Mouse (Mus musculus): ENCODE measurements around the gene Ube2a. TPM values are rescaled to one million over a fixed set of nuclear protein-coding genes. Genes with fewer than 3 reads are reported as not detected.
A peak's percentile ranks its signal among the peaks of the same experiment; 100 is the strongest.

The Ube2a gene
- 128 and 139 TPM in 2 replicates for polyA plus RNA-seq (2015; fragmentation: Nextera tagmentation; extraction: Ambion mirVana)

DNA sequence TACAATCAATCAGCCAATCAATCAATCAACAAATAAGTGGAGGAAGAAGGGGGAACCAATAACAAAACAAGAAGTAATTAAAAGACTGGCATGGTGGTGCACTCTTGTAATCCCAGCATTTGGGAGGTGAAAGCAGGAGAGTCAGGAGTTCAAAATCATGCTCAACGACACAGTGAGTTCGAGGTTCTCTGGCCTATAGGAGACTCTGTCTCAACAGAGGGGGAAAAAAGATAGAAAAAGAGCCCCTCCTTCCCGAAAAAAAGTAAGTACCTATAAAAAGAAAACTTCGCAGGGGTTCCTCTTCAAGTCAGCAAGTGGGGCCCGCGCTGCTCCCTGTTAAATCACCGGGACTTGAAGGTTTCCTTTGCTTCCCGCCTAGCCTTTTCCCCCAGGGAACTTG, at the start of gene Ube2a, which contains the start of gene C330007P06Rik:
Ube2a (plus strand) TSS at position 136 of the 400 bp plus-strand sequence.
C330007P06Rik (minus strand) TSS at position 347 of the 400 bp plus-strand sequence.
- TF ChIP-seq EP300 (optimal IDR thresholded peaks at IDR 0.05) = no peak
- TF ChIP-seq CTCF (IDR thresholded peaks at IDR 0.05; ENCODE audit: low read depth) = no peak
- Histone ChIP-seq H3K4me3 (ENCODE audit: low read depth, low read length) (peak within 1 kb of the TSS; percentile 68), H3K9ac (ENCODE audit: low read length) (peak within 1 kb of the TSS; percentile 81), H3K27me3 (ENCODE audit: control insufficient read depth, insufficient read depth, low read length) (no peaks in the 10 kb centered on the region), H3K36me3 (ENCODE audit: control insufficient read depth, insufficient read depth, low read length) (no peaks in the 10 kb centered on the region), H3K4me1 (replicated peaks; ENCODE audit: control insufficient read depth, insufficient read depth) (no peaks in the 10 kb centered on the region), H3K4me2 (replicated peaks; ENCODE audit: low read depth) (peak within 1 kb of the TSS; percentile 58), H3K27ac (replicated peaks) (peak within 1 kb of the TSS; percentile 74), H3K9me3 (ENCODE audit: control insufficient read depth, low read length) (no peaks in the 10 kb centered on the region)
- DNase-seq (ENCODE audit: low spot score) = no peak
- WGBS = 11% methylated on average over 8 of the region's 8 CpGs
- peak; percentile 12; the same call in 1 of the 2 replicates for ATAC-seq (ENCODE audit: low FRiP score, low TSS enrichment)

DNA sequence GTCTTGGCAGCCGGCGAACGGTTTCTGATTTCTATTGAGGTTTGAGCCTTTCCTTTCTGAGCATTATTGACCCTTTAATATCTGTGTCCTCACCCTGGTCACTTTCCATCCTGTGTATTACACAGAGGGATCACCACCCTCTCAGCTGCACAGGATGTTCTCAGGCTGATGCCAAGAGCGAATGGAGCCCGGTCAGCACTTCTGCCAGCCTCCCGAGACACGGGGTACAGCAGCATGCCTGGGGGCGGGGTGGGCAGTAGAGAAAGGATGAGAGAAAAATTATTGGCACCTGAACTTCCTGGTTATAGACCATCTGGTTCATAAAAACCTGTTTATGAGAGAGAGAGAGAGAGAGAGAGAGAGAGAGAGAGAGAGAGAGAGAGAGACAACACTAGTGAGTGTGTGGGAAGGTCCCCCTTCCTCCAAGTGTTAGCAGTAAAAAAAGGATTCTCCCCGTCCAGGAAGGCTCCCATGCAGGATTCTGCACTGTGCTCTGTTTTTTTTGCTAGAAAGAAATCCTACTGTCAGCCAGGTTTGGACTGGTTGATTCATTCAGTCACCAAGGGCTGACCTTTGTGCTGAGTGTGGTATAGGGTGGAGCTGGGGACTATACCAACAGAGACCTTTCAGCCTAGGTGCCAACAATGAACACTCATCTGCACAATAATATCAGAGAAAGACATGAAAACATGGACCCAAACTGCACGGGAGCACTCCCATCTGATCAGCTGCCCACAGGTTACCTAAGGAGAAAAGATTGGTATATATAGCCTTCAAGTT, 49.6 kb upstream of the Ube2a start:
- DNase-seq (ENCODE audit: low spot score) = no peak
- H3K4me3 ChIP-seq (ENCODE audit: low read depth, low read length) = no peak overlapping the region
- no peaks in the 10 kb centered on the region for H3K36me3 ChIP-seq (ENCODE audit: control insufficient read depth, insufficient read depth, low read length)
- no peaks in the 10 kb centered on the region for H3K9me3 ChIP-seq (ENCODE audit: control insufficient read depth, low read length)
- peak overlapping the region; percentile 30; the same call in 1 of the 2 replicates for H3K27ac ChIP-seq (replicated peaks)
- no peaks in the 10 kb centered on the region for H3K27me3 ChIP-seq (ENCODE audit: control insufficient read depth, insufficient read depth, low read length)
- no peak overlapping the region for H3K9ac ChIP-seq (ENCODE audit: low read length)
- no peak overlapping the region for H3K4me2 ChIP-seq (replicated peaks; ENCODE audit: low read depth)
- WGBS = 71% methylated on average over 10 of the region's 10 CpGs
- TF ChIP-seq EP300 (optimal IDR thresholded peaks at IDR 0.05) (no peak), CTCF (IDR thresholded peaks at IDR 0.05; ENCODE audit: low read depth) (no peak)
- no peaks in the 10 kb centered on the region for H3K4me1 ChIP-seq (replicated peaks; ENCODE audit: control insufficient read depth, insufficient read depth)
- peak; percentile 88 for ATAC-seq (ENCODE audit: low FRiP score, low TSS enrichment)

- Histone ChIP-seq H3K36me3 (ENCODE audit: control insufficient read depth, insufficient read depth, low read length) (no peaks in the 10 kb centered on the region), H3K4me3 (ENCODE audit: low read depth, low read length) (no peak overlapping the region), H3K27me3 (ENCODE audit: control insufficient read depth, insufficient read depth, low read length) (no peaks in the 10 kb centered on the region), H3K9ac (ENCODE audit: low read length) (no peak overlapping the region), H3K27ac (replicated peaks) (peak overlapping the region; percentile 18; the same call in 1 of the 2 replicates), H3K4me1 (replicated peaks; ENCODE audit: control insufficient read depth, insufficient read depth) (no peaks in the 10 kb centered on the region), H3K4me2 (replicated peaks; ENCODE audit: low read depth) (no peak overlapping the region), H3K9me3 (ENCODE audit: control insufficient read depth, low read length) (no peaks in the 10 kb centered on the region)
- peak; percentile 80 for ATAC-seq (ENCODE audit: low FRiP score, low TSS enrichment)
- peak; percentile 70 for DNase-seq (ENCODE audit: low spot score)
- WGBS = 30% methylated on average over 2 of the region's 2 CpGs
- no peak for TF ChIP-seq EP300 (optimal IDR thresholded peaks at IDR 0.05)
- TF ChIP-seq CTCF (IDR thresholded peaks at IDR 0.05; ENCODE audit: low read depth) = no peak
These were observed 48.7 kb upstream of the Ube2a start for GRCm38 (mm10) chrX:36825032-36825431.

GRCm38 (mm10) chrX:36826873-36827272, 46.8 kb upstream of the Ube2a start:
- Histone ChIP-seq H3K36me3 (ENCODE audit: control insufficient read depth, insufficient read depth, low read length) (no peaks in the 10 kb centered on the region), H3K27ac (replicated peaks) (no peak overlapping the region), H3K9me3 (ENCODE audit: control insufficient read depth, low read length) (no peaks in the 10 kb centered on the region), H3K4me1 (replicated peaks; ENCODE audit: control insufficient read depth, insufficient read depth) (no peaks in the 10 kb centered on the region), H3K4me2 (replicated peaks; ENCODE audit: low read depth) (no peak overlapping the region), H3K27me3 (ENCODE audit: control insufficient read depth, insufficient read depth, low read length) (no peaks in the 10 kb centered on the region), H3K9ac (ENCODE audit: low read length) (no peak overlapping the region), H3K4me3 (ENCODE audit: low read depth, low read length) (no peak overlapping the region)
- DNase-seq (ENCODE audit: low spot score) = no peak
- WGBS = 79% methylated on average over 4 of the region's 5 CpGs
- no peak for TF ChIP-seq CTCF (IDR thresholded peaks at IDR 0.05; ENCODE audit: low read depth)
- no peak for TF ChIP-seq EP300 (optimal IDR thresholded peaks at IDR 0.05)
- no peak for ATAC-seq (ENCODE audit: low FRiP score, low TSS enrichment)

DNA sequence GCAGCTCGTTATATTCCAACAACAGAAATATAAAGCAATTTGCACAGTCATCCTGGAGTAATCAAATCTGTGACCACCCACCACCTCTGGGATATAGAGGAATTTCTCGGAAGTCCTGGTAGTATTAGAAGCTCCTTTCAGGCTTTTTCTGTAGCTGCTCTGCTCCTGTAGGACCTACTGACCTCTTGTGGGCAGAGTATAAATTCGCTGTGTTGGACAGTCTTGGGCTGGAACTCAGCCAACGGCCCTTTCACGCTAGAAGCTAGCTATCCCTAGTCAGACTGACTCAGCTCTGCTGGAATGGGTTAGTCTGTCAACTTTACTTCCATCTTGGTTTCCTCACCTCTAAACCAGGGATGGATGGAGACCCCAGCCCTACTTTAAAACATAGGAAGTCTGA, 43.4 kb upstream of the Ube2a start:
- Histone ChIP-seq H3K36me3 (ENCODE audit: control insufficient read depth, insufficient read depth, low read length) (no peaks in the 10 kb centered on the region), H3K4me2 (replicated peaks; ENCODE audit: low read depth) (no peak overlapping the region), H3K4me1 (replicated peaks; ENCODE audit: control insufficient read depth, insufficient read depth) (no peaks in the 10 kb centered on the region), H3K9ac (ENCODE audit: low read length) (no peak overlapping the region), H3K9me3 (ENCODE audit: control insufficient read depth, low read length) (no peaks in the 10 kb centered on the region), H3K27me3 (ENCODE audit: control insufficient read depth, insufficient read depth, low read length) (no peaks in the 10 kb centered on the region), H3K4me3 (ENCODE audit: low read depth, low read length) (no peak overlapping the region), H3K27ac (replicated peaks) (no peak overlapping the region)
- DNase-seq (ENCODE audit: low spot score) = peak; percentile 68
- WGBS = 35% methylated on average over 5 of the region's 5 CpGs
- peak; percentile 62; the same call in 1 of the 2 replicates for ATAC-seq (ENCODE audit: low FRiP score, low TSS enrichment)
- no peak for TF ChIP-seq EP300 (optimal IDR thresholded peaks at IDR 0.05)
- peak; percentile 65 for TF ChIP-seq CTCF (IDR thresholded peaks at IDR 0.05; ENCODE audit: low read depth)

DNA sequence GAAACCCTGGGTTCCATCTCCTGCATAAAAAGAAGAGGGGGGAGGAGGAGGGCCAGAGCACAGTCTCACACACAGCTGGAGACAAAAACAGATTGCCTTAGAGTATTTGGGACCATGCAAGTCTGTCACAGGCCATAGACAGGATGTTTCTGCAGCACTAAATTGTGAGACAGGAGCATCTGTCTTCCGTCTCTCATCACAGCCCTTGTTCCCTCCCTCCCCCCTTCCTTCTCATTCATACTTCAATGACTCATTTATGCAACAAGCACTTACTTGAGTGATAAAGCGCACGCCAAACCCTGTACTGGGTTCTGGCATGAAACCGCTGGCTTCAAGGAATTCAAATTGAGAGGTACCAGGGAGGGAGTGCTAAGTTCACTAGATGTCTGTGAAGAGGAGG, 42.1 kb upstream of the Ube2a start:
- no peak for TF ChIP-seq CTCF (IDR thresholded peaks at IDR 0.05; ENCODE audit: low read depth)
- no peak for TF ChIP-seq EP300 (optimal IDR thresholded peaks at IDR 0.05)
- ATAC-seq (ENCODE audit: low FRiP score, low TSS enrichment) (no peak; the same call in 1 of the 2 replicates), DNase-seq (ENCODE audit: low spot score) (no peak)
- Histone ChIP-seq H3K9ac (ENCODE audit: low read length) (no peak overlapping the region), H3K4me1 (replicated peaks; ENCODE audit: control insufficient read depth, insufficient read depth) (no peaks in the 10 kb centered on the region), H3K9me3 (ENCODE audit: control insufficient read depth, low read length) (no peaks in the 10 kb centered on the region), H3K27me3 (ENCODE audit: control insufficient read depth, insufficient read depth, low read length) (no peaks in the 10 kb centered on the region), H3K27ac (replicated peaks) (no peak overlapping the region), H3K36me3 (ENCODE audit: control insufficient read depth, insufficient read depth, low read length) (no peaks in the 10 kb centered on the region), H3K4me2 (replicated peaks; ENCODE audit: low read depth) (no peak overlapping the region), H3K4me3 (ENCODE audit: low read depth, low read length) (no peak overlapping the region)
- 52% methylated on average over 4 of the region's 4 CpGs for WGBS

Measured in stomach, postnatal 0 days (tissue).